Mouse (Mus musculus) adrenal gland, adult 18-20 months (tissue): ENCODE data around the gene Sorbs2. TPM values are rescaled to one million over a fixed set of nuclear protein-coding genes. Genes with fewer than 3 reads are reported as not detected.

Source experiments
- DNase-seq, 2 experiments: peaks; one replicate each; pipeline ENCODE4 v3.0.0; 2021 to 2022; ENCODE audit warnings: low spot score in 2 of 2
- total RNA-seq, 2 experiments: library from RNA; stranded (reverse); gene quantifications; 1 replicate in 1 of 2; 2 replicates in 1 of 2; pipeline ENCODE4 v1.2.3; 2021

Sorbs2 gene
- total RNA-seq, 2 experiments from 2014 or later, result 110 to 130 TPM

GRCm38 (mm10) chr8:45743739-45744138 is 236.2 kb downstream of the Sorbs2 start:
- no peak for DNase-seq

- DNase-seq, result no peak
These were observed 244.2 kb downstream of the Sorbs2 start for GRCm38 (mm10) chr8:45751512-45752502.

GRCm38 (mm10) chr8:45755482-45755881 is 247.9 kb downstream of the Sorbs2 start:
- DNase-seq, result no peak

GRCm38 (mm10) chr8:45755972-45756371 is 248.4 kb downstream of the Sorbs2 start:
- DNase-seq, result no peak

- DNase-seq, result no peak
These were observed 253.0 kb downstream of the Sorbs2 start for GRCm38 (mm10) chr8:45760622-45761021.

- no peak for DNase-seq
These were observed 253.5 kb downstream of the Sorbs2 start for GRCm38 (mm10) chr8:45761053-45761452.

- DNase-seq, result no peak
These were observed 255.5 kb downstream of the Sorbs2 start for GRCm38 (mm10) chr8:45762982-45763689.

GRCm38 (mm10) chr8:45763690-45764342 is 256.2 kb downstream of the Sorbs2 start:
- peak; percentile 31 to 35 for DNase-seq

GRCm38 (mm10) chr8:45766138-45766537 is 258.6 kb downstream of the Sorbs2 start:
- DNase-seq, result no peak

- no peak for DNase-seq
These were observed 267.3 kb downstream of the Sorbs2 start for GRCm38 (mm10) chr8:45774841-45775240.

GRCm38 (mm10) chr8:45775481-45775880 is 267.9 kb downstream of the Sorbs2 start:
- no peak for DNase-seq

- DNase-seq, result peak in 1 of 2 experiments; percentile 45
These were observed 268.8 kb downstream of the Sorbs2 start for GRCm38 (mm10) chr8:45776366-45776765.

- no peak for DNase-seq
These were observed 269.4 kb downstream of the Sorbs2 start for GRCm38 (mm10) chr8:45776977-45777376.

- DNase-seq, result no peak
These were observed 273.0 kb downstream of the Sorbs2 start for GRCm38 (mm10) chr8:45780585-45780984.

- no peak for DNase-seq
These were observed 281.0 kb downstream of the Sorbs2 start for GRCm38 (mm10) chr8:45788610-45789009.

GRCm38 (mm10) chr8:45794847-45795246 is 287.3 kb downstream of the Sorbs2 start:
- DNase-seq, result no peak

GRCm38 (mm10) chr8:45796331-45796740 is 288.7 kb downstream of the Sorbs2 start:
- DNase-seq, result no peak

- DNase-seq, result no peak
These were observed 291.9 kb downstream of the Sorbs2 start for GRCm38 (mm10) chr8:45799517-45799916.

- no peak for DNase-seq
These were observed 301.0 kb downstream of the Sorbs2 start for GRCm38 (mm10) chr8:45808597-45808996.

- DNase-seq, result peak; percentile 28 to 50
These were observed 309.3 kb downstream of the Sorbs2 start for GRCm38 (mm10) chr8:45816765-45817426.

GRCm38 (mm10) chr8:45821650-45822049 is 314.1 kb downstream of the Sorbs2 start:
- DNase-seq, result no peak
